Mouse (Mus musculus): Measurements from ENCODE around the gene Pdcd1. TPM values are rescaled to one million over a fixed set of nuclear protein-coding genes. Genes with fewer than 3 reads are reported as not detected.
A peak's percentile ranks its signal among the peaks of the same experiment; 100 is the strongest.
"Not testable (repeated sequence)": the region's sequence is repeated elsewhere in the genome, so short reads cannot be mapped to it uniquely, and the experiment has no call there.

The Pdcd1 gene
- polyA plus RNA-seq, 1 experiment, result 2.4 TPM

- Histone ChIP-seq H3K27ac (ENCODE audit: insufficient read depth, low read length) (peak overlapping the region; percentile 63), H3K36me3 (ENCODE audit: control insufficient read depth, insufficient read depth, low read length) (no peaks in the 10 kb centered on the region), H3K4me3 (ENCODE audit: extremely low read depth, insufficient read depth, insufficient read length) (peak overlapping the region; percentile 55), H3K27me3 (ENCODE audit: control insufficient read depth, insufficient read depth, low read length) (no peaks in the 10 kb centered on the region), H3K4me1 (ENCODE audit: control insufficient read depth, insufficient read depth, insufficient read length) (peaks cover 3% of the 10 kb centered on the region; the same call in 1 of the 2 replicates)
- under 1% methylated on average over 25 of the region's 25 CpGs for WGBS
- peak; percentile 82; the same call in 1 of the 2 replicates for TF ChIP-seq CTCF (IDR thresholded peaks at IDR 0.05; ENCODE audit: extremely low read depth, insufficient read depth, insufficient read length, insufficient replicate concordance)
- TF ChIP-seq POLR2A (IDR thresholded peaks at IDR 0.05; ENCODE audit: low read depth, low read length), result no peak; the same call in 1 of the 2 replicates
- peak; percentile 68 to 76 for DNase-seq (ENCODE audit: low read depth in 1 of 2, low spot score in 2 of 2)
Observed at GRCm38 (mm10) chr1:94034984-94035743, 17.2 kb downstream of the Pdcd1 start.

- Histone ChIP-seq H3K36me3 (ENCODE audit: control insufficient read depth, insufficient read depth, low read length) (no peaks in the 10 kb centered on the region), H3K27ac (ENCODE audit: insufficient read depth, low read length) (no peak overlapping the region), H3K4me1 (ENCODE audit: control insufficient read depth, insufficient read depth, insufficient read length) (peaks cover 3% of the 10 kb centered on the region; the same call in 1 of the 2 replicates), H3K4me3 (ENCODE audit: extremely low read depth, insufficient read depth, insufficient read length) (no peak overlapping the region), H3K27me3 (ENCODE audit: control insufficient read depth, insufficient read depth, low read length) (no peaks in the 10 kb centered on the region)
- WGBS, result 89% methylated on average over 2 of the region's 2 CpGs
- no peak for DNase-seq (ENCODE audit: low read depth in 1 of 2, low spot score in 2 of 2)
- TF ChIP-seq POLR2A (IDR thresholded peaks at IDR 0.05; ENCODE audit: low read depth, low read length) (no peak), CTCF (IDR thresholded peaks at IDR 0.05; ENCODE audit: extremely low read depth, insufficient read depth, insufficient read length, insufficient replicate concordance) (no peak)
Observed at GRCm38 (mm10) chr1:94033075-94033602, 19.2 kb downstream of the Pdcd1 start.

DNA sequence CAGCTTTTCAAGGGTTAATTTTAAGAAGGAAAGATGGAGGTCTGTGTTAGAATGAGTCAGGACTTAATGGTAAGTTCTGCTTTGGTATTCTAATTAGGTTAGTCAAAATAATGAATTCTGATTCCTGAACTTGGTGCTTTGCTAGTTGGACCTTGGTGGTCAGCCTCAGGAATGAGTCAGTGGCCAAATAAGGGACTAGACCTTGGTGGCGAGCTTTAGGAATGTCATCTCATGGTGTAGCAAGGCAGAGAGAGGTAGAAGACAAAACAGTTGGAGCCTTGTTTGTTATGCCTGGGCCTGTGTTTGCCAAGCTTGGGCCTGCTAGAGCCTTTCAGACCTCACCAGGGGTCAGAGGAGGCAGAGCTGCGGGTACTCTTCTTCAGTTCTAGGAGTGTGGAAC is 23.6 kb downstream of the Pdcd1 start:
- no peak overlapping the region for H3K4me3 ChIP-seq (ENCODE audit: extremely low read depth, insufficient read depth, insufficient read length)
- no peak for TF ChIP-seq CTCF (IDR thresholded peaks at IDR 0.05; ENCODE audit: extremely low read depth, insufficient read depth, insufficient read length, insufficient replicate concordance)
- no peak for DNase-seq (ENCODE audit: low read depth in 1 of 2, low spot score in 2 of 2)
- no peaks in the 10 kb centered on the region for H3K4me1 ChIP-seq (ENCODE audit: control insufficient read depth, insufficient read depth, insufficient read length)
- no peaks in the 10 kb centered on the region for H3K27me3 ChIP-seq (ENCODE audit: control insufficient read depth, insufficient read depth, low read length)
- 93% methylated on average over 2 of the region's 2 CpGs for WGBS
- H3K36me3 ChIP-seq (ENCODE audit: control insufficient read depth, insufficient read depth, low read length), result no peaks in the 10 kb centered on the region
- no peak overlapping the region for H3K27ac ChIP-seq (ENCODE audit: insufficient read depth, low read length)

GRCm38 (mm10) chr1:94027506-94028108 is 24.7 kb downstream of the Pdcd1 start:
- TF ChIP-seq CTCF (IDR thresholded peaks at IDR 0.05; ENCODE audit: extremely low read depth, insufficient read depth, insufficient read length, insufficient replicate concordance) (no peak), POLR2A (IDR thresholded peaks at IDR 0.05; ENCODE audit: low read depth, low read length) (no peak)
- DNase-seq (ENCODE audit: low read depth in 1 of 2, low spot score in 2 of 2), result no peak
- Histone ChIP-seq H3K36me3 (ENCODE audit: control insufficient read depth, insufficient read depth, low read length) (no peaks in the 10 kb centered on the region), H3K4me1 (ENCODE audit: control insufficient read depth, insufficient read depth, insufficient read length) (no peaks in the 10 kb centered on the region; the same call in 1 of the 2 replicates), H3K4me3 (ENCODE audit: extremely low read depth, insufficient read depth, insufficient read length) (no peak overlapping the region), H3K27ac (ENCODE audit: insufficient read depth, low read length) (no peak overlapping the region), H3K27me3 (ENCODE audit: control insufficient read depth, insufficient read depth, low read length) (no peaks in the 10 kb centered on the region)
- 93% methylated on average over 12 of the region's 12 CpGs for WGBS

DNA sequence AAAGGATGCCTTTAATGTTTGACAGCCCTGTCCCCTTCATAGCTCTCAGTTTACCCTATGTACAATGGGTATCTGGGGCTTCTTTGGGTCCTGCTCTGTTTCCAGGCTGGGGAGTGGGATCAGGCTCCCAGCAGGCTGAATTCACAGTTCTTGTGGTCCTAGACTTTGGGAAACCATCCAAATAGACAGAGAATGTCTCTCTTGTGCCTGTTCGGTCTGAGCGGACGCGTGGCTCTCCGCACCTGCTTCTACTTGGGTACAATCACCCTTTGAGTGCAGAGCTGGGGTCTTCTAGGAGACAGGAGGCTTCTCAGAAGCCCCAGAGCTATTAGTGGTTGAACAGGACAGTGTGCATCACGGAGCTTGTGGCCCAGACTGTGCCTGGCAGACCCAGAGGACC is 32.2 kb downstream of the Pdcd1 start, which contains the start of gene Neu4:
Gene Neu4 (plus strand): TSS at position 301 of the 400 bp plus-strand sequence.
- WGBS, result 88% methylated on average over 6 of the region's 6 CpGs
- Histone ChIP-seq H3K4me3 (ENCODE audit: extremely low read depth, insufficient read depth, insufficient read length) (no peak within 1 kb of the TSS), H3K27me3 (ENCODE audit: control insufficient read depth, insufficient read depth, low read length) (no peaks in the 10 kb centered on the region), H3K27ac (ENCODE audit: insufficient read depth, low read length) (no peak within 1 kb of the TSS), H3K4me1 (ENCODE audit: control insufficient read depth, insufficient read depth, insufficient read length) (no peaks in the 10 kb centered on the region; the same call in 1 of the 2 replicates), H3K36me3 (ENCODE audit: control insufficient read depth, insufficient read depth, low read length) (no peaks in the 10 kb centered on the region)
- TF ChIP-seq CTCF (IDR thresholded peaks at IDR 0.05; ENCODE audit: extremely low read depth, insufficient read depth, insufficient read length, insufficient replicate concordance) (no peak), POLR2A (IDR thresholded peaks at IDR 0.05; ENCODE audit: low read depth, low read length) (no peak)
- no peak for DNase-seq (ENCODE audit: low read depth in 1 of 2, low spot score in 2 of 2)

GRCm38 (mm10) chr1:94011643-94012042 is 40.7 kb downstream of the Pdcd1 start:
- WGBS, result 57% methylated on average over 3 of the region's 3 CpGs

GRCm38 (mm10) chr1:94008826-94009225 is 43.5 kb downstream of the Pdcd1 start:
- not testable (repeated sequence) for H3K4me1 ChIP-seq (ENCODE audit: control insufficient read depth, insufficient read depth, insufficient read length); H3K36me3 ChIP-seq (ENCODE audit: control insufficient read depth, insufficient read depth, low read length); H3K4me3 ChIP-seq (ENCODE audit: extremely low read depth, insufficient read depth, insufficient read length)

More at GRCm38 (mm10) chr1:94011643-94012042, 40.7 kb downstream of the Pdcd1 start:
- no peak overlapping the region for H3K27ac ChIP-seq (ENCODE audit: insufficient read depth, low read length)
- no peaks in the 10 kb centered on the region for H3K36me3 ChIP-seq (ENCODE audit: control insufficient read depth, insufficient read depth, low read length)
- DNase-seq (ENCODE audit: low read depth in 1 of 2, low spot score in 2 of 2), result no peak
- no peak overlapping the region for H3K4me3 ChIP-seq (ENCODE audit: extremely low read depth, insufficient read depth, insufficient read length)
- TF ChIP-seq CTCF (IDR thresholded peaks at IDR 0.05; ENCODE audit: extremely low read depth, insufficient read depth, insufficient read length, insufficient replicate concordance) (no peak), POLR2A (IDR thresholded peaks at IDR 0.05; ENCODE audit: low read depth, low read length) (no peak)
- H3K27me3 ChIP-seq (ENCODE audit: control insufficient read depth, insufficient read depth, low read length), result no peaks in the 10 kb centered on the region
- no peaks in the 10 kb centered on the region for H3K4me1 ChIP-seq (ENCODE audit: control insufficient read depth, insufficient read depth, insufficient read length)

DNA sequence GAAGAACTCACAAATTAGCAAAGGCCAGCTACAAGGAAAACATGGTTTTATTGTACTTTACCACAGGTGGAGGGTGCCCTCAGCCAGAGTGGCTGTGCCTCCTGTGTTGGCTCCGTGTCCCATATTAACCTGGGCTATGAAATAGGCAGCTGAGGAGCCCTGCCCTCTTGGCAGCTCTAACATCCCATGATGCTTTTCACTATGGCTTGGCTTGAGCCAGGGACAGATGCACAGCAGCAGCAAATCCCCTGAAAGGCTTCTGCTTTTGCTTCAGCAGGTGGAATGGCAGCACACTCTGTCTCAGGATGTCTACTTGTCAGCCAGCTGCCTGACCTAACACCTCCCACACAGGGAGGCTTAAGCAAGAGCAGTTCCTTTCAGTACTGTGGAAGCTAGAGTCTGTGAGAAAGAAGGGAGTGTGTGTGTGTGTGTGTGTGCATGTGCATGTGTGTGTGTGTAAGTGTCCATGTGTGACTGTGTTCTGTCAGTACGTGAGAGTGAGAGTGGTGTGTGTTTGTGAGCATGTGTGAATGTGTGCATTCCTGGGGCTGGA is 46.3 kb downstream of the Pdcd1 start:
- not testable (repeated sequence) for H3K27ac ChIP-seq (ENCODE audit: insufficient read depth, low read length); H3K4me1 ChIP-seq (ENCODE audit: control insufficient read depth, insufficient read depth, insufficient read length); H3K36me3 ChIP-seq (ENCODE audit: control insufficient read depth, insufficient read depth, low read length); H3K4me3 ChIP-seq (ENCODE audit: extremely low read depth, insufficient read depth, insufficient read length); DNase-seq (ENCODE audit: low read depth in 1 of 2, low spot score in 2 of 2); H3K27me3 ChIP-seq (ENCODE audit: control insufficient read depth, insufficient read depth, low read length)
- WGBS, result 61% methylated on average over 2 of the region's 2 CpGs

More at GRCm38 (mm10) chr1:94008826-94009225, 43.5 kb downstream of the Pdcd1 start:
- not testable (repeated sequence) for H3K27me3 ChIP-seq (ENCODE audit: control insufficient read depth, insufficient read depth, low read length); H3K27ac ChIP-seq (ENCODE audit: insufficient read depth, low read length); DNase-seq (ENCODE audit: low read depth in 1 of 2, low spot score in 2 of 2)
- WGBS, result 94% methylated on average over 16 of the region's 19 CpGs
